Mouse (Mus musculus) T-helper 17 cell (primary cell): Measurements from ENCODE around the gene Cxcl16.

Experiments
- in situ Hi-C, 2 experiments: fragments of 300-600 bp; cut with MboI, MseI; formaldehyde crosslinking; loops; 1 replicate in 1 of 2; 2 replicates in 1 of 2; pipeline ENCODE4 v1.15.1; 2025; ENCODE audit warnings: high pct_unique_total_duplicates in 2 of 2

Cxcl16 gene

DNA sequence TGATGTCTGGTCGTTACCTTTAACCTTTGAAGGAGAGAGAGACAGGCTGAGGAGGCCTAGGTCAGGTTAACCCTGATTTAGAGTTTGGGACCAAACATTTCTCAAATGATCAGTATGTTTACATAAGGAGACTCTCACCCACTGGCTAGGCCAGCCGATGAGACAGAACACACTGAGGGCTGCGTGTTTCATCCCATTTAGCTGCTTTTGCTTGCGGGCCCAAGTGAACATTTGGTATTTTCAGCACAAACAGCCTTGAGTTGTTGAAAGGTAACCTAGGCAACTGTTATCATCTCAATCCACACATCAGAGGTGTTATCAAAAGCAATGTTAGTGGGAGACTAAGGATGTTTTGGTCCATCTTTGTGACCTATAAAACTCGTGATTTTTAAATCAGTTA is 40.3 kb downstream of the Cxcl16 start:
- in situ Hi-C loops = loop anchor here in 1 of 2 experiments (5.0 kb wide), 2 partner anchors 43 to 88 kb away; partner anchors contain the start of gene Tm4sf5

DNA sequence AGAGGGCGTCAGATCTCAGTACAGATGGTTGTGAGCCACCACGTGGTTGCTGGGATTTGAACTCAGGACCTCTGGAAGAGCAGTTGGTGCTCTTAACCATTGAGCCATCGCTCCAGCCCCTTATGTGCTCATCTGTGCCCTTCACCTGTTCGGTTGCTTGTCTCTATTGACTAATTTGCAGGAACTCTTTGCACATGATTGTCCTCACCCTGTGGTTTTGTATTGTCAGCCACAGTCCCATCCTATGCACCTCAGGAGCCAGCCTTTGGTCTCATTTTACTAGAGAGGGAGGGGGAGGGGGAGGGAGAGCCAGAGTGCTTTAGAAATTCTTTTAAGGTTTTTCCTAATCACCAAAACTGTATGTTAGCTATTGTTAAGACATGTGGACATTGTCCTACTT is 41.6 kb downstream of the Cxcl16 start:
- in situ Hi-C loops = loop anchor here in 1 of 2 experiments (5.0 kb wide), 2 partner anchors 44 to 89 kb away; partner anchors contain the start of gene Tm4sf5

DNA sequence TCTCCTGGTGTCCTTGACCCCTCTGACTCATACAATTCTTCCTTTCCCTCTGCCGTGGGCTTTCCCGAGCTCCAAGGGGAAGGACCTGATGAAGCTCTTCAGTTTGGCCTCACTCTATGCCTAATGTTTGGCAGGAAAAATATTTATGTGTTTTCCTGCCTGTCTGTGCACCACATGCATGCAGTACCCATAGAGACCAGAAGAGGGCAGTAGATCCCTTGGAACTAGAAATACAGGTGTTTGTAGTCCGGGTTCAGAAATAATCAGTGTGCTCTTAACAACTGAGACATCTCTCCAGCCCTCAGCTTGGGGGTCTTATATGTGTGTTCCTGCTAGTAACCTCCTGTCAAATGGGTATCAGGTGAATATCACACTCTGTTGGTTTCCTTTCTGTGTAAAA is 45.8 kb downstream of the Cxcl16 start:
- in situ Hi-C loops = loop anchor here in 1 of 2 experiments (5.0 kb wide), 2 partner anchors 98 to 193 kb away; partner anchors contain the start of gene Vmo1

DNA sequence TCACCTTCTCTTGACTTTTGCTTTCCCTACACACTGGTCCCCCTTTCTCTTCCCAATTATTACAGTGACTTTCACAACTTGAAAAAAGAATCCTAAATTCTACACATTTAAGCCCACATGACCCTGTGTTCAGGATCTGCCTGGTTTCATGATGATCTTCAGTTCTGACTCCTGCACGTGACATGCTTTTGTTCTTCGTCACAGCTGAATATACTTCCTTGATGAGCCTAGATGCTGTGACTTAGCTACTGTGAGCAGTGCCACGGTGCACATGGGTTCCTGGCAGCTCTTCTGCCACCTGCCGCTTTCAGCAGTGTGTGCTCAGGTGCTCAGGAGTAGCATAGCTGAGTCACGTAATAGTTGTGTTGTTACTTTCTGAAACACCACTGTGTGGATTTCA is 47.2 kb downstream of the Cxcl16 start:
- in situ Hi-C loops = loop anchor here in 1 of 2 experiments (5.0 kb wide), 2 partner anchors 100 to 195 kb away; partner anchors contain the start of gene Vmo1

DNA sequence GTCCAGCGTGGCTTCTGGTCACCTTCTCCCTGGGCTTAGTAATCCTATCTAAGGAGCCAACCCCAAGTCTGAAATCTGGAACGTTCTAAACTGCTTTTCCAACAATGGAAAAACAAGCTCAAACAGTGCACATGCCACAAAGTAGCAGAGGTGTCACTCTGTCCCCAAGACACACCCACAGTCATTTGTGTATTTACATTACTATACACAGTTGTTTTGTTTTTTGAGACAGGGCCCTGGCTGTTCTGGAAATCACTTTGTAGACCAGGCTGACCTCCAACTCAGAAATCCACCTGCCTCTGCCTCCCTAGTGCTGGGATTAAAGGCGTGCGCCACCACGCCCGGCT is 49.5 kb downstream of the Cxcl16 start:
- in situ Hi-C loops = loop anchor here in 1 of 2 experiments (5.0 kb wide), 2 partner anchors 102 to 197 kb away; partner anchors contain the start of gene Vmo1

DNA sequence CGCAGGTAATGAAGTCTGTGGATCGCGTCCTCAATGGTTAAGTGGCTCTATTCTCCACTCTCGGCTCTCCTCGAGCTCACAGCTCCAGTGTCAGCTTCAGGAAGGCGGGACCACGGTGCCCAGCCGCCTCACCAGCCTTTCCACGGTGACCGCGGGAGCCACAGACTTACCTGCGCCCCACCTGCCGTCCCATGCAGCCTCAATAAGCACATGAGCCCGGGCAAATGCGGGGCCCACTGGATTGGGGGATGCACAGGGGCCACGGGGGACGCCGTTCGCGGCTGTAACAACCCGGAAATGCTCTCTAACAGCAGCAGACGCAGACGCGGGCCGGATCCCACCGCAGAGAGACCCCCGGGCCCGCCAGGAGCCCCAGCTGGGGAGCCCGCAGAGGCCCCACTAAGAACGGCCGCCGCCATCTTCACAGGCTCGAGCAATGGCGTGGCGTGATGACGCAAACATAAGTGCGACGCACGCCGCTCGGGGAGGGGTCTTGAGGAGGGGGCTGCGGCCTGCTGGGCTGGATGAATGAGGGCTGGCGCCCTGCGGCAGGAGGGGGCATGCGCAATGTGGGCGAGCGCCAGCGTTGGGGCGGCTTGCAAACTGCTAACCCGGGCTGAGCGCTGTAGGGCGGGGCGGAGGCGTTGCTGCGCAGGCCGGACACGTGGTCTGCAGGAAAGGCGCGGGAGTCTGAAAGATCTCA is 50.0 kb downstream of the Cxcl16 start, which contains the start of gene Pelp1:
Pelp1 (minus strand) TSS at position 438 of the 703 bp plus-strand sequence.
- in situ Hi-C loops = loop anchor here in 1 of 2 experiments (5.0 kb wide), 2 partner anchors 103 to 198 kb away; partner anchors contain the start of gene Vmo1
